Mouse (Mus musculus) forebrain, embryonic 10.5 days (tissue): ENCODE measurements at regions not wholly inside any gene's neighbourhood (a gene's known extent, or its start where the extent isn't known, plus 50 kb on each side); places are given as distances from the start of the nearest gene placed in this dataset.
"Not testable (repeated sequence)": the region's sequence is repeated elsewhere in the genome, so short reads cannot be mapped to it uniquely, and the experiment has no call there.

Experiments used
- DNase-seq: peaks from one replicate; pipeline ENCODE4 v3.0.0-alpha.2; 2017; ENCODE audit warnings: low spot score; ENCODE audit errors: extremely low spot score
- H3K27ac ChIP-seq: fragments of 300-500 bp; sonication (generic); 2 replicates; pipeline ENCODE4 v1.5.1; 2016; ENCODE audit warnings: mild to moderate bottlenecking
- H3K27me3 ChIP-seq: fragments of 300-500 bp; sonication (generic); 2 replicates; pipeline ENCODE4 v1.6.1; 2016; ENCODE audit warnings: mild to moderate bottlenecking; ENCODE audit not compliant: poor library complexity, severe bottlenecking
- H3K36me3 ChIP-seq: fragments of 300-500 bp; sonication (generic); replicated peaks from 2 replicates; pipeline ENCODE4 v1.6.1; 2016; ENCODE audit warnings: mild to moderate bottlenecking, moderate library complexity
- H3K4me1 ChIP-seq: fragments of 300-500 bp; sonication (generic); 2 replicates; pipeline ENCODE4 v1.6.1; 2016
- H3K4me3 ChIP-seq: fragments of 300-500 bp; sonication (generic); 2 replicates; pipeline ENCODE4 v1.5.1; 2016; ENCODE audit warnings: mild to moderate bottlenecking, moderate library complexity
- H3K9me3 ChIP-seq: fragments of 300-500 bp; sonication (generic); 2 replicates; pipeline ENCODE4 v1.6.1; 2016; ENCODE audit warnings: mild to moderate bottlenecking, moderate library complexity
- WGBS: fragments of 180-500 bp; shearing (Covaris S2); methylation state at CpG from one replicate; pipeline ENCODE4 v1.1.7; 2016; 5-methylcytosine and 5-hydroxymethylcytosine counted together

GRCm38 (mm10) chr15:37099176-37099575 lies 91.6 kb upstream of the Zfp706 start:
- Histone ChIP-seq H3K4me1 (peaks cover 4% of the 10 kb centered on the region), H3K27ac (no peak overlapping the region), H3K9me3 (no peaks in the 10 kb centered on the region), H3K4me3 (no peak overlapping the region), H3K36me3 (no peaks in the 10 kb centered on the region), H3K27me3 (no peaks in the 10 kb centered on the region)
- WGBS: 90% methylated on average over 1 of the region's 1 CpGs
- DNase-seq: no peak

GRCm38 (mm10) chr15:37097426-37097825 lies 89.9 kb upstream of the Zfp706 start:
- Histone ChIP-seq H3K27me3 (no peaks in the 10 kb centered on the region), H3K27ac (no peak overlapping the region), H3K9me3 (no peaks in the 10 kb centered on the region), H3K4me3 (no peak overlapping the region), H3K36me3 (no peaks in the 10 kb centered on the region), H3K4me1 (peaks cover 4% of the 10 kb centered on the region)
- no peak for DNase-seq
- WGBS: 94% methylated on average over 7 of the region's 7 CpGs

GRCm38 (mm10) chr15:37091171-37091570 lies 83.6 kb upstream of the Zfp706 start:
- 88% methylated on average over 5 of the region's 5 CpGs for WGBS
- H3K27ac ChIP-seq, H3K4me3 ChIP-seq, H3K27me3 ChIP-seq, H3K4me1 ChIP-seq, DNase-seq, H3K36me3 ChIP-seq, H3K9me3 ChIP-seq: not testable (repeated sequence)

- 85% methylated on average over 3 of the region's 3 CpGs for WGBS
- Histone ChIP-seq H3K4me3 (no peak overlapping the region), H3K4me1 (no peaks in the 10 kb centered on the region), H3K27me3 (no peaks in the 10 kb centered on the region), H3K27ac (no peak overlapping the region), H3K9me3 (peaks cover 8% of the 10 kb centered on the region; the same call in 1 of the 2 replicates), H3K36me3 (no peaks in the 10 kb centered on the region)
- no peak for DNase-seq
These were observed 76.2 kb upstream of the Zfp706 start for GRCm38 (mm10) chr15:37083726-37084125.

- no peaks in the 10 kb centered on the region for H3K4me1 ChIP-seq
- H3K36me3 ChIP-seq: no peaks in the 10 kb centered on the region
- no peak overlapping the region for H3K4me3 ChIP-seq
- H3K9me3 ChIP-seq: peaks cover 2% of the 10 kb centered on the region; the same call in 1 of the 2 replicates
- DNase-seq: no peak
- no peaks in the 10 kb centered on the region for H3K27me3 ChIP-seq
- no peak overlapping the region for H3K27ac ChIP-seq
- WGBS: 72% methylated on average over 2 of the region's 2 CpGs
These were observed 74.3 kb upstream of the Zfp706 start for GRCm38 (mm10) chr15:37081836-37082235.

GRCm38 (mm10) chr15:37080931-37081330 lies 73.4 kb upstream of the Zfp706 start:
- Histone ChIP-seq H3K4me1 (no peaks in the 10 kb centered on the region), H3K9me3 (peaks cover 2% of the 10 kb centered on the region; the same call in 1 of the 2 replicates), H3K4me3 (no peak overlapping the region), H3K27ac (no peak overlapping the region), H3K27me3 (no peaks in the 10 kb centered on the region), H3K36me3 (no peaks in the 10 kb centered on the region)
- WGBS: 96% methylated on average over 2 of the region's 2 CpGs
- no peak for DNase-seq

- Histone ChIP-seq H3K27ac (no peak overlapping the region), H3K4me1 (no peaks in the 10 kb centered on the region), H3K4me3 (no peak overlapping the region), H3K9me3 (peaks cover 2% of the 10 kb centered on the region; the same call in 1 of the 2 replicates), H3K27me3 (no peaks in the 10 kb centered on the region), H3K36me3 (no peaks in the 10 kb centered on the region)
- no peak for DNase-seq
- WGBS: 87% methylated on average over 4 of the region's 4 CpGs
These were observed 72.8 kb upstream of the Zfp706 start for GRCm38 (mm10) chr15:37080395-37080794.

GRCm38 (mm10) chr15:37074207-37074606 lies 66.6 kb upstream of the Zfp706 start:
- H3K4me1 ChIP-seq, H3K27ac ChIP-seq, H3K36me3 ChIP-seq, H3K27me3 ChIP-seq, DNase-seq, H3K4me3 ChIP-seq, H3K9me3 ChIP-seq: not testable (repeated sequence)
- WGBS: 92% methylated on average over 2 of the region's 2 CpGs

- no peak overlapping the region for H3K27ac ChIP-seq
- no peaks in the 10 kb centered on the region for H3K36me3 ChIP-seq
- H3K9me3 ChIP-seq: no peaks in the 10 kb centered on the region
- DNase-seq: no peak
- no peak overlapping the region for H3K4me3 ChIP-seq
- no peaks in the 10 kb centered on the region for H3K27me3 ChIP-seq
- WGBS: 82% methylated on average over 5 of the region's 5 CpGs
- H3K4me1 ChIP-seq: no peaks in the 10 kb centered on the region
These were observed 64.8 kb upstream of the Zfp706 start for GRCm38 (mm10) chr15:37072202-37072862.

- no peak overlapping the region for H3K27ac ChIP-seq
- no peak overlapping the region for H3K4me3 ChIP-seq
- no peaks in the 10 kb centered on the region for H3K9me3 ChIP-seq
- no peak for DNase-seq
- 72% methylated on average over 3 of the region's 3 CpGs for WGBS
- H3K27me3 ChIP-seq: no peaks in the 10 kb centered on the region
- no peaks in the 10 kb centered on the region for H3K36me3 ChIP-seq
- H3K4me1 ChIP-seq: no peaks in the 10 kb centered on the region
These were observed 62.6 kb upstream of the Zfp706 start for GRCm38 (mm10) chr15:37070188-37070587.

- no peak overlapping the region for H3K27ac ChIP-seq
- no peaks in the 10 kb centered on the region for H3K27me3 ChIP-seq
- H3K4me3 ChIP-seq: no peak overlapping the region
- DNase-seq: no peak
- H3K36me3 ChIP-seq: no peaks in the 10 kb centered on the region
- peaks cover 3% of the 10 kb centered on the region; the same call in 1 of the 2 replicates for H3K4me1 ChIP-seq
- 90% methylated on average over 4 of the region's 4 CpGs for WGBS
- no peaks in the 10 kb centered on the region for H3K9me3 ChIP-seq
These were observed 59.8 kb upstream of the Zfp706 start for GRCm38 (mm10) chr15:37067326-37067725.

GRCm38 (mm10) chr15:37065926-37066550 lies 58.5 kb upstream of the Zfp706 start:
- H3K4me3 ChIP-seq: no peak overlapping the region
- no peaks in the 10 kb centered on the region for H3K27me3 ChIP-seq
- no peak for DNase-seq
- H3K4me1 ChIP-seq: peaks cover 16% of the 10 kb centered on the region
- no peaks in the 10 kb centered on the region for H3K36me3 ChIP-seq
- 86% methylated on average over 9 of the region's 9 CpGs for WGBS
- H3K27ac ChIP-seq: no peak overlapping the region
- no peaks in the 10 kb centered on the region for H3K9me3 ChIP-seq

- Histone ChIP-seq H3K36me3 (no peaks in the 10 kb centered on the region), H3K4me3 (no peak overlapping the region), H3K27ac (no peak overlapping the region), H3K27me3 (no peaks in the 10 kb centered on the region), H3K9me3 (no peaks in the 10 kb centered on the region), H3K4me1 (peaks cover 21% of the 10 kb centered on the region)
- 81% methylated on average over 6 of the region's 6 CpGs for WGBS
- no peak for DNase-seq
These were observed 57.8 kb upstream of the Zfp706 start for GRCm38 (mm10) chr15:37065408-37065807.
